Mouse (Mus musculus): Measurements from ENCODE around the gene Sema6d. TPM values are rescaled to one million over a fixed set of nuclear protein-coding genes. Genes with fewer than 3 reads are reported as not detected.

Sema6d gene
- polyA plus RNA-seq, 2 experiments: 12.9 to 19.1 TPM

DNA sequence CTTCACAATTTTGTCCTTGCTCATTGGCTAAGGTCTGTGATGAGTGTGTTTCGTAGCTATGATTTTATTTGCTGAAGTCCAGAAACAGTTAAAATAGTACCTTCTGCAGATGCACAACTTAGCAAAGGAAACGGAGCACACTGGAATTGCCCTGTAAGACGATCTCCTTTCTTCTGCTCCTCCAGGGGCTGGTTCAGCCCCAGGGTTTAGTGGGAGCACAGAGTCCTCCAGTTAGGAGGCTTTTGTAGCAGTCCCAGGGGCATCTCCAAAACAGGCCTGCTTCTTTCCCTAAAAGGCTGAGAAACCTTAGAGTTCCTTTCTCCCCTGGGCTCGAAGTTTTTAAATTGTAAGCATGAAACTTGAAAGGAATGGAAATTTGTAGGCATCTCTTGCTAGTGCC is 616.0 kb downstream of the Sema6d start:
- DNase-seq (ENCODE audit: low spot score) (no peak), ATAC-seq (ENCODE audit: low FRiP score, low read depth) (no peak)
- no peak overlapping the region for H3K27ac ChIP-seq (replicated peaks; ENCODE audit: low read depth, low read length)
- no peaks in the 10 kb centered on the region for H3K9me3 ChIP-seq (ENCODE audit: control insufficient read depth, low read length)
- H3K4me2 ChIP-seq (replicated peaks; ENCODE audit: low read depth, low read length, severe bottlenecking): 0 out of 2 replicates have a peak overlapping the region, but pooled peaks have one; percentile 15
- no peak for TF ChIP-seq POLR2A (IDR thresholded peaks at IDR 0.05; ENCODE audit: borderline replicate concordance, extremely low read depth, insufficient read depth, insufficient read length)
- WGBS: 15% methylated on average over 4 of the region's 4 CpGs
- H3K4me3 ChIP-seq (replicated peaks; ENCODE audit: low read length): no peak overlapping the region
- peaks cover 20% of the 10 kb centered on the region for H3K4me1 ChIP-seq (ENCODE audit: control insufficient read depth, insufficient read depth, low read length)
- no peaks in the 10 kb centered on the region for H3K36me3 ChIP-seq (ENCODE audit: control insufficient read depth, insufficient read depth, low read length)
- H3K27me3 ChIP-seq (ENCODE audit: control insufficient read depth, insufficient read depth, low read length): no peaks in the 10 kb centered on the region
- H3K9ac ChIP-seq (ENCODE audit: low read depth, low read length, severe bottlenecking): no peak overlapping the region

DNA sequence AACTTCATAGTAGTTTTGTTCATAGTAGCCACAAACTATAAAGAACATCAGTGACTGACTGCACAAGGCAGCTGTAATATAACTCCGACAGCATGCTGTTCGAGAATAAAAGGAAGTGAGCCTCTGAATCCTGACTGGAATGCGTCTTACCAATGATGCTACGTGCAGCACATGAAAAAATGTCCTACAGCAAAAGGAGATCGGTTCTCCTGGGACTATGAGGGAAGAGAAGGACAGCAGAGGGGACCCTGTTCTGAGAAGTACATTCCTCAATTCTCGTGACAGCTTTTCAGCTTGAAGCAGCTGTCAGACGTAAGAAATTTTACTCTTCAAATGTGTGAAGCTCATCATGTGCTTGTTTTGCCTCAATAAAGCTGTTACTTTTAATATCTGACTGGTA is 617.1 kb downstream of the Sema6d start:
- ATAC-seq (ENCODE audit: low FRiP score, low read depth) (no peak), DNase-seq (ENCODE audit: low spot score) (no peak)
- Histone ChIP-seq H3K9me3 (ENCODE audit: control insufficient read depth, low read length) (no peaks in the 10 kb centered on the region), H3K9ac (ENCODE audit: low read depth, low read length, severe bottlenecking) (no peak overlapping the region), H3K27me3 (ENCODE audit: control insufficient read depth, insufficient read depth, low read length) (no peaks in the 10 kb centered on the region), H3K36me3 (ENCODE audit: control insufficient read depth, insufficient read depth, low read length) (no peaks in the 10 kb centered on the region), H3K4me1 (ENCODE audit: control insufficient read depth, insufficient read depth, low read length) (peaks cover 20% of the 10 kb centered on the region), H3K4me2 (replicated peaks; ENCODE audit: low read depth, low read length, severe bottlenecking) (no peak overlapping the region), H3K27ac (replicated peaks; ENCODE audit: low read depth, low read length) (no peak overlapping the region), H3K4me3 (replicated peaks; ENCODE audit: low read length) (no peak overlapping the region)
- WGBS: 43% methylated on average over 7 of the region's 7 CpGs
- no peak for TF ChIP-seq POLR2A (IDR thresholded peaks at IDR 0.05; ENCODE audit: borderline replicate concordance, extremely low read depth, insufficient read depth, insufficient read length)

Data from limb, embryonic 14.5 days (tissue).